Mouse (Mus musculus): ENCODE data around the gene Gatc. TPM values are rescaled to one million over a fixed set of nuclear protein-coding genes. Genes with fewer than 3 reads are reported as not detected.
"Not testable (repeated sequence)": the region's sequence is repeated elsewhere in the genome, so short reads cannot be mapped to it uniquely, and the experiment has no call there.

The Gatc gene
- total RNA-seq (2014; rRNA removed) (21.8 and 25.5 TPM in 2 replicates), polyA plus RNA-seq (2015; fragmentation: Nextera tagmentation; extraction: Ambion mirVana) (34.8 and 40.2 TPM in 2 replicates)

- H3K27ac ChIP-seq (ENCODE audit: low read depth, low read length), result peak within 1 kb of the TSS; percentile 62
- ATAC-seq (peak; percentile 96), DNase-seq (peak; percentile 95)
- peak within 1 kb of the TSS; percentile 70 for H3K4me2 ChIP-seq (ENCODE audit: low read depth)
- no peaks in the 10 kb centered on the region for H3K27me3 ChIP-seq (ENCODE audit: insufficient read depth, low read length)
- WGBS, result 3% methylated on average over 62 of the region's 62 CpGs
- peaks cover 39% of the 10 kb centered on the region for H3K36me3 ChIP-seq (ENCODE audit: insufficient read depth)
- H3K4me1 ChIP-seq (ENCODE audit: insufficient read depth), result peaks cover 13% of the 10 kb centered on the region
- no peak for TF ChIP-seq CTCF (IDR thresholded peaks at IDR 0.05; ENCODE audit: low read depth)
- no peaks in the 10 kb centered on the region for H3K9me3 ChIP-seq (ENCODE audit: low read length)
- peak within 1 kb of the TSS; percentile 60 for H3K4me3 ChIP-seq (ENCODE audit: low read depth, low read length)
- peak within 1 kb of the TSS; percentile 87 for H3K9ac ChIP-seq
These were observed at the start of gene Gatc, which contains the start of gene Triap1 for GRCm38 (mm10) chr5:115340577-115341313. TSS of gene Gatc (minus strand) at chr5:115341178. TSS of gene Triap1 (plus strand) at chr5:115341225.

- 88% methylated on average over 2 of the region's 2 CpGs for WGBS
- not testable (repeated sequence) for ATAC-seq, H3K9ac ChIP-seq
These were observed 37.9 kb upstream of the Gatc start for GRCm38 (mm10) chr5:115378882-115379281.

GRCm38 (mm10) chr5:115375436-115375835, 34.5 kb upstream of the Gatc start:
- no peak overlapping the region for H3K27ac ChIP-seq (ENCODE audit: low read depth, low read length)
- no peaks in the 10 kb centered on the region for H3K36me3 ChIP-seq (ENCODE audit: insufficient read depth)
- no peak overlapping the region for H3K4me3 ChIP-seq (ENCODE audit: low read depth, low read length)
- H3K9me3 ChIP-seq (ENCODE audit: low read length), result no peaks in the 10 kb centered on the region
- no peaks in the 10 kb centered on the region for H3K4me1 ChIP-seq (ENCODE audit: insufficient read depth)
- no peak overlapping the region for H3K4me2 ChIP-seq (ENCODE audit: low read depth)
- no peaks in the 10 kb centered on the region for H3K27me3 ChIP-seq (ENCODE audit: insufficient read depth, low read length)
- ATAC-seq (no peak), DNase-seq (no peak)
- H3K9ac ChIP-seq, result no peak overlapping the region
- 92% methylated on average over 2 of the region's 2 CpGs for WGBS
- TF ChIP-seq CTCF (IDR thresholded peaks at IDR 0.05; ENCODE audit: low read depth), result no peak; the same call in 1 of the 2 replicates

More at GRCm38 (mm10) chr5:115378882-115379281, 37.9 kb upstream of the Gatc start:
- not testable (repeated sequence) for H3K27me3 ChIP-seq (ENCODE audit: insufficient read depth, low read length); H3K4me2 ChIP-seq (ENCODE audit: low read depth); H3K9me3 ChIP-seq (ENCODE audit: low read length); H3K27ac ChIP-seq (ENCODE audit: low read depth, low read length); DNase-seq; H3K4me1 ChIP-seq (ENCODE audit: insufficient read depth); H3K4me3 ChIP-seq (ENCODE audit: low read depth, low read length); H3K36me3 ChIP-seq (ENCODE audit: insufficient read depth)

GRCm38 (mm10) chr5:115374204-115374820, 33.3 kb upstream of the Gatc start:
- Histone ChIP-seq H3K36me3 (ENCODE audit: insufficient read depth) (no peaks in the 10 kb centered on the region), H3K4me1 (ENCODE audit: insufficient read depth) (no peaks in the 10 kb centered on the region), H3K4me2 (ENCODE audit: low read depth) (peak overlapping the region; percentile 67), H3K27ac (ENCODE audit: low read depth, low read length) (no peak overlapping the region), H3K9ac (peak overlapping the region; percentile 57), H3K27me3 (ENCODE audit: insufficient read depth, low read length) (no peaks in the 10 kb centered on the region), H3K9me3 (ENCODE audit: low read length) (no peaks in the 10 kb centered on the region), H3K4me3 (ENCODE audit: low read depth, low read length) (peak overlapping the region; percentile 35)
- TF ChIP-seq CTCF (IDR thresholded peaks at IDR 0.05; ENCODE audit: low read depth), result no peak
- DNase-seq, result no peak
- WGBS, result 13% methylated on average over 11 of the region's 11 CpGs
- ATAC-seq, result no peak

GRCm38 (mm10) chr5:115373441-115374203, 32.6 kb upstream of the Gatc start:
- Histone ChIP-seq H3K36me3 (ENCODE audit: insufficient read depth) (no peaks in the 10 kb centered on the region), H3K9ac (peak overlapping the region; percentile 57), H3K27ac (ENCODE audit: low read depth, low read length) (no peak overlapping the region), H3K27me3 (ENCODE audit: insufficient read depth, low read length) (no peaks in the 10 kb centered on the region), H3K4me2 (ENCODE audit: low read depth) (peak overlapping the region; percentile 67), H3K9me3 (ENCODE audit: low read length) (no peaks in the 10 kb centered on the region), H3K4me3 (ENCODE audit: low read depth, low read length) (peak overlapping the region; percentile 35), H3K4me1 (ENCODE audit: insufficient read depth) (no peaks in the 10 kb centered on the region)
- TF ChIP-seq CTCF (IDR thresholded peaks at IDR 0.05; ENCODE audit: low read depth), result no peak
- DNase-seq, result peak; percentile 67
- peak; percentile 78 for ATAC-seq
- 6% methylated on average over 26 of the region's 26 CpGs for WGBS

- Histone ChIP-seq H3K4me1 (ENCODE audit: insufficient read depth) (no peaks in the 10 kb centered on the region), H3K4me3 (ENCODE audit: low read depth, low read length) (no peak overlapping the region), H3K36me3 (ENCODE audit: insufficient read depth) (no peaks in the 10 kb centered on the region), H3K9me3 (ENCODE audit: low read length) (no peaks in the 10 kb centered on the region), H3K27me3 (ENCODE audit: insufficient read depth, low read length) (no peaks in the 10 kb centered on the region), H3K4me2 (ENCODE audit: low read depth) (no peak overlapping the region), H3K9ac (no peak overlapping the region), H3K27ac (ENCODE audit: low read depth, low read length) (no peak overlapping the region)
- ATAC-seq (no peak), DNase-seq (no peak)
- no peak for TF ChIP-seq CTCF (IDR thresholded peaks at IDR 0.05; ENCODE audit: low read depth)
- 62% methylated on average over 9 of the region's 9 CpGs for WGBS
These were observed 30.8 kb upstream of the Gatc start for GRCm38 (mm10) chr5:115371736-115372135.

Data from forebrain, postnatal 0 days (tissue).